Mouse (Mus musculus) hindbrain, embryonic 11.5 days (tissue): ENCODE measurements around the gene G430095P16Rik. TPM values are rescaled to one million over a fixed set of nuclear protein-coding genes. Genes with fewer than 3 reads are reported as not detected.

Experiments used
- ATAC-seq: fragments of 200-750 bp; cut with Nextera tagmentation; 2 replicates; pipeline ENCODE4 v1.8.0; 2017; ENCODE audit warnings: mild to moderate bottlenecking, moderate TSS enrichment, moderate library complexity; ENCODE audit not compliant: low FRiP score
- DNase-seq: peaks from one replicate; pipeline ENCODE4 v3.0.0-alpha.2; 2015; ENCODE audit warnings: low spot score
- H3K27ac ChIP-seq: fragments of 300-500 bp; sonication (generic); 2 replicates; pipeline ENCODE4 v1.5.1; 2014; ENCODE audit warnings: mild to moderate bottlenecking, low read depth, low read length
- H3K27me3 ChIP-seq: fragments of 300-500 bp; sonication (generic); 2 replicates; pipeline ENCODE4 v1.6.1; 2014; ENCODE audit warnings: mild to moderate bottlenecking, low read length, moderate library complexity, mixed read lengths; ENCODE audit not compliant: control insufficient read depth, insufficient read depth
- H3K36me3 ChIP-seq: fragments of 300-500 bp; sonication (generic); 2 replicates; pipeline ENCODE4 v1.6.1; 2014; ENCODE audit warnings: mild to moderate bottlenecking, low read length, moderate library complexity, mixed read lengths; ENCODE audit not compliant: control insufficient read depth, insufficient read depth
- H3K4me1 ChIP-seq: fragments of 300-500 bp; sonication (generic); replicated peaks from 2 replicates; pipeline ENCODE4 v1.6.1; 2014; ENCODE audit warnings: low read length, mixed read lengths; ENCODE audit not compliant: control insufficient read depth, insufficient read depth
- H3K4me2 ChIP-seq: fragments of 300-500 bp; sonication (generic); replicated peaks from 2 replicates; pipeline ENCODE4 v1.6.1; 2014; ENCODE audit warnings: mild to moderate bottlenecking, low read depth, low read length
- H3K4me3 ChIP-seq: fragments of 300-500 bp; sonication (generic); 2 replicates; pipeline ENCODE4 v1.5.1; 2014; ENCODE audit warnings: low read depth, low read length
- H3K9ac ChIP-seq: fragments of 300-500 bp; sonication (generic); 2 replicates; pipeline ENCODE4 v1.6.1; 2014; ENCODE audit warnings: low read depth, low read length
- H3K9me3 ChIP-seq: fragments of 300-500 bp; sonication (generic); 2 replicates; pipeline ENCODE4 v1.6.1; 2016; ENCODE audit warnings: low read length; ENCODE audit not compliant: control insufficient read depth
- WGBS: fragments of 180-500 bp; shearing (Covaris S2); extraction: QIAGEN DNeasy Blood & Tissue Kit; methylation state at CpG from one replicate; pipeline ENCODE4 v1.1.7; 2014; 5-methylcytosine and 5-hydroxymethylcytosine counted together
- polyA plus RNA-seq: library from polyadenylated mRNA; unstranded; fragments of >200 nt; fragmentation: Nextera tagmentation; extraction: Ambion mirVana; gene quantifications from 2 replicates; pipeline ENCODE4 v1.2.1, GENCODE M21; 2014

The G430095P16Rik gene
- 2.3 and 2.9 TPM in 2 replicates for polyA plus RNA-seq

- peak; percentile 39 for DNase-seq
Observed at GRCm38 (mm10) chr8:84722850-84723570, at the start of gene G430095P16Rik. TSS of gene G430095P16Rik (plus strand) at chr8:84723007.

GRCm38 (mm10) chr8:84677305-84677704 is 45.5 kb upstream of the G430095P16Rik start:
- Histone ChIP-seq H3K27ac (no peak overlapping the region), H3K9ac (no peak overlapping the region), H3K4me3 (no peak overlapping the region), H3K4me2 (no peak overlapping the region), H3K4me1 (no peaks in the 10 kb centered on the region), H3K36me3 (peaks cover 2% of the 10 kb centered on the region; the same call in 1 of the 2 replicates), H3K27me3 (no peaks in the 10 kb centered on the region), H3K9me3 (no peaks in the 10 kb centered on the region)
- ATAC-seq (no peak), DNase-seq (no peak)
- WGBS = 94% methylated on average over 5 of the region's 5 CpGs

More at GRCm38 (mm10) chr8:84722850-84723570, at the start of gene G430095P16Rik:
- H3K9ac ChIP-seq = peak within 1 kb of the TSS; percentile 40; the same call in 1 of the 2 replicates
- WGBS = 18% methylated on average over 10 of the region's 10 CpGs
- H3K4me1 ChIP-seq = peaks cover 16% of the 10 kb centered on the region
- H3K27ac ChIP-seq = peak within 1 kb of the TSS; percentile 75
- no peak within 1 kb of the TSS; the same call in 1 of the 2 replicates for H3K4me2 ChIP-seq
- no peak within 1 kb of the TSS for H3K4me3 ChIP-seq
- no peaks in the 10 kb centered on the region for H3K9me3 ChIP-seq
- ATAC-seq = peak; percentile 74
- peaks cover 43% of the 10 kb centered on the region for H3K27me3 ChIP-seq
- no peaks in the 10 kb centered on the region for H3K36me3 ChIP-seq

DNA sequence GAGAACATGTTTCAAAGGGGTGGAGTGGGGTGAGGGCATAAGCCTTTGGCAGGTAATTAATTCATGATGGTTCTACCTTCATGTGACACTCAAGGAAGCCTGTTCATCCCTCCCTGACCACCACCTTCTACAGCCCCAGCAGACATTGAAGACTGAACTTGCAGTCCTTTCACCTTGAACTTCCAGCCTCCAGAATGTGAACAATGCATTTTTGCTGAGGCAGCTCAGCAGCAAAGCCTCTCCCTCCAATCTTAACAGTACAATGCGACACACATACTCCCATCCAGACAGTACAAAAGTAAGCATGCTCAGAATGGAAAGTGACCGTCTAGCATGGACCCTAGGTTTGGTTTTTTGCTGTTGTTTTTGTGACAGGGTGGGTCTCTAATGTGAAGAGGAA is 41.3 kb upstream of the G430095P16Rik start:
- Histone ChIP-seq H3K9ac (no peak overlapping the region), H3K27ac (no peak overlapping the region), H3K4me2 (no peak overlapping the region), H3K27me3 (no peaks in the 10 kb centered on the region), H3K36me3 (no peaks in the 10 kb centered on the region; the same call in 1 of the 2 replicates), H3K4me3 (no peak overlapping the region), H3K4me1 (0 out of 2 replicates have a peak, but pooled peaks cover 2% of the 10 kb centered on the region), H3K9me3 (no peaks in the 10 kb centered on the region)
- 90% methylated on average over 2 of the region's 2 CpGs for WGBS
- ATAC-seq = no peak
- no peak for DNase-seq

DNA sequence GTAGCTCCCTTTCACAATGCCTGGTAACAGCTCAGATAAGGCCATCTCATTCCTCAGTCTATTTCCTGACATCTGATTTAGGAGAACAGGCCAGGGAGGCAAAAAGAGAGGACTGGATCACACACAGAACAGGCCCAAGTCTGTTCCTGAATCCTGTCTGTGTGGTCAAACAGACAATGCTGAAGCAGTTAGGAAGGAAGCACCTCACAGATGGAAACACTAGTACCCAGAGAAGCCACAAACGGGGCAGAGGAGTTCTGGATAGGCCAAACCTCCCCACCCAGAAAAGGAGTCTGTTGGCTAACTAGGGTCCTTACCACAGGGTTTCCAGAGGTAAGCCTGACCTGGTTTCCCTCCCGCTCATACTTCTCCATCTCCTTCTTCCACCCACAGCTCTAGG is 40.5 kb upstream of the G430095P16Rik start:
- ATAC-seq = no peak
- no peaks in the 10 kb centered on the region; the same call in 1 of the 2 replicates for H3K36me3 ChIP-seq
- no peak overlapping the region for H3K4me3 ChIP-seq
- H3K27me3 ChIP-seq = no peaks in the 10 kb centered on the region
- H3K9ac ChIP-seq = no peak overlapping the region
- H3K27ac ChIP-seq = no peak overlapping the region
- no peak overlapping the region for H3K4me2 ChIP-seq
- no peak for DNase-seq
- 0 out of 2 replicates have a peak, but pooled peaks cover 2% of the 10 kb centered on the region for H3K4me1 ChIP-seq
- H3K9me3 ChIP-seq = no peaks in the 10 kb centered on the region
- WGBS = 83% methylated on average over 2 of the region's 2 CpGs

GRCm38 (mm10) chr8:84684537-84684936 is 38.3 kb upstream of the G430095P16Rik start:
- WGBS = 43% methylated on average over 3 of the region's 3 CpGs

DNA sequence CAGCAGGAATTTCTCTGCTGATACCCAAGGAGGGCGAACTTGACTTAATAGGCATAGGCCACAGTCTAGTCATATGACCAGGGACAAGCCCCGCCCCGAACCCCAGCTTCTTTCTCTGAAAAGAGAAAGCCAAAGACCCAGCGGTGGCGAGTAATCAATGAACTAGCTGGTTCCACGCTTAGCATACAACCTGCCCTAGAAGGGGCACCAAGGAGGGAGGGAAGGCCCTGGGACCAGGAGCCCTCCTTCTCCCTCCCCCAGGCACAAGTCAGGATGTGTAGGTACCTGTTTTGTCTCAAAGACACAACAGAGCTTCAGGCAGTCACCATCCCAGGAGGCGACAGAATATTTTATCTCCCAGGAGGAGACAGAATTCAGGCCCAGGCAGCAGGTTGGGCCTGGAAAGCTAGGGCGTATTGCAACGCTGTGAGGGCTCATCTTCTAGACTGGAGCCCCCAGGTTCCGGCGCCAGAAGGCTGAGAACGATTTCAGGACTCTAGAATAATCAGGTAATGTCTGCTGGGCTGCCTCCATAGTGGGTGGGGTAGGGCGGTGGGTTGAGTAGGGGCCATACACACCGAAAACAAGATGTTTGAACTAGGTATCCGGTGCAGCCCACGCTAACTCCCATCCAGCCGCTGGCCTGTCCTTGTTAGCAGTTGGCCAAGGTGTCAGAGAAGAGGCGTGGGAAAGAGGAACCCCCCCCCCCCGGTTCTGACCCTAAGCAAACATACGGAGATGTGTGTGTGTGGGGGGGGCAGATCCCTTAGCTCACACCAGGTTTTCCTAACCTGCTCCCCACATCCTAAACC is 36.4 kb upstream of the G430095P16Rik start, which contains the start of gene Trmt1:
Gene Trmt1 (plus strand): TSS at position 117 of the 812 bp plus-strand sequence.
- peak within 1 kb of the TSS; percentile 79 for H3K4me2 ChIP-seq
- DNase-seq (peak; percentile 42), ATAC-seq (0 out of 2 replicates have a peak, but pooled peaks have one; percentile 8)
- H3K4me1 ChIP-seq = 0 out of 2 replicates have a peak, but pooled peaks cover 2% of the 10 kb centered on the region
- peak within 1 kb of the TSS; percentile 86 for H3K9ac ChIP-seq
- peak within 1 kb of the TSS; percentile 76 for H3K4me3 ChIP-seq
- H3K36me3 ChIP-seq = no peaks in the 10 kb centered on the region; the same call in 1 of the 2 replicates
- WGBS = 10% methylated on average over 20 of the region's 20 CpGs
- peak within 1 kb of the TSS; percentile 84 for H3K27ac ChIP-seq
- H3K27me3 ChIP-seq = no peaks in the 10 kb centered on the region
- H3K9me3 ChIP-seq = no peaks in the 10 kb centered on the region

More at GRCm38 (mm10) chr8:84684537-84684936, 38.3 kb upstream of the G430095P16Rik start:
- Histone ChIP-seq H3K27ac (no peak overlapping the region), H3K27me3 (no peaks in the 10 kb centered on the region), H3K9me3 (no peaks in the 10 kb centered on the region), H3K4me3 (no peak overlapping the region), H3K36me3 (no peaks in the 10 kb centered on the region; the same call in 1 of the 2 replicates), H3K9ac (no peak overlapping the region), H3K4me2 (no peak overlapping the region), H3K4me1 (0 out of 2 replicates have a peak, but pooled peaks cover 2% of the 10 kb centered on the region)
- no peak for ATAC-seq
- DNase-seq = no peak

GRCm38 (mm10) chr8:84687003-84687704 is 35.7 kb upstream of the G430095P16Rik start:
- no peaks in the 10 kb centered on the region; the same call in 1 of the 2 replicates for H3K36me3 ChIP-seq
- H3K9ac ChIP-seq = peak overlapping the region; percentile 86
- H3K27ac ChIP-seq = peak overlapping the region; percentile 84
- H3K4me2 ChIP-seq = peak overlapping the region; percentile 79
- H3K4me3 ChIP-seq = peak overlapping the region; percentile 76
- 0 out of 2 replicates have a peak, but pooled peaks cover 2% of the 10 kb centered on the region for H3K4me1 ChIP-seq
- peak; percentile 67 for DNase-seq
- no peaks in the 10 kb centered on the region for H3K27me3 ChIP-seq
- H3K9me3 ChIP-seq = no peaks in the 10 kb centered on the region
- 0% methylated on average over 40 of the region's 62 CpGs for WGBS
- peak; percentile 57 for ATAC-seq

DNA sequence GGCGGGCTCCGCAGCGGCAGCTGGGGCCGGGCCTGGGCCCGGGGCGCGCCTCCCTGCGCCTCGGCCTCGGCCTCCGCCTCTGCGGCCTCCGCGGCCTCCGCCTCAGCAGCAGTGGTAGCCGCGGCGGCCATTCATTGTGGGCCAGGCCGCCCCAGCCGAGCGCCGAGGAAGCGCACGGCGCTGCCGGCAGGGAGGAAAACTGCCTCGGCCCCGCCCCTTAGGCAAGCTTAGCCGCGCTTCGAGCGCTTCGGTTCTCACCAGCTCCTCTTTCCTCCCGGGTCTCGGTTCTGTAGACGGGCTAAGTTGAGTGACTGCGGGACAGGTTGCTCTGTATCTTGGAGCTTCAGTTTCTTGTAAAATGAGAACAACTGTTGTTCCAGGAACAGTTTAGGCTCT is 35.1 kb upstream of the G430095P16Rik start, which contains the start of gene Nacc1:
Gene Nacc1 (minus strand): TSS at position 158 of the 396 bp plus-strand sequence.
- under 1% methylated on average over 33 of the region's 37 CpGs for WGBS
- Histone ChIP-seq H3K27me3 (no peaks in the 10 kb centered on the region), H3K4me3 (peak within 1 kb of the TSS; percentile 76), H3K9me3 (no peaks in the 10 kb centered on the region), H3K36me3 (no peaks in the 10 kb centered on the region), H3K4me1 (0 out of 2 replicates have a peak, but pooled peaks cover 2% of the 10 kb centered on the region), H3K9ac (peak within 1 kb of the TSS; percentile 86), H3K27ac (peak within 1 kb of the TSS; percentile 84), H3K4me2 (peak within 1 kb of the TSS; percentile 79)
- ATAC-seq (peak; percentile 77), DNase-seq (peak; percentile 92)
